In genomic region chr16:38761972-38762371, GRCm38 (mm10) we compare ENCODE assay signal across 20 mouse cellular contexts. TPM values are rescaled to one million over a fixed set of nuclear protein-coding genes. Genes with fewer than 3 reads are reported as not detected.
A peak's percentile ranks its signal among the peaks of the same experiment; 100 is the strongest.
DNase-seq lines count a peak whose midpoint lies in the region; ATAC-seq and TF ChIP-seq lines count a peak whose summit lies in the region.
"Had no signal": no experiment of that assay in that cellular context is flagged by ENCODE, and none has a peak within 500 bp of the region (broad histone marks: within the 10 kb centered on the region; RNA-seq: fewer than 3 reads in every experiment).

No protein-coding gene starts in this region.

- no peak overlapping the region for H3K4me2 ChIP-seq in lung, embryonic 15.5 days
- H3K4me2 ChIP-seq in lung, postnatal 0 days (replicated peaks; ENCODE audit: low read depth, low read length): no peak overlapping the region
- H3K4me2 ChIP-seq: embryonic facial prominence, embryonic 12.5 days; forebrain, embryonic 12.5 days; hindbrain, embryonic 12.5 days had no signal

- intact Hi-C loops in heart, adult 2 months (cut with DNase I): no loop called here

- H3K27me3 ChIP-seq in heart, adult 2 months (ENCODE audit: control insufficient read depth, insufficient read depth, low read length): no peaks in the 10 kb centered on the region
- H3K27me3 ChIP-seq in lung, embryonic 15.5 days: no peaks in the 10 kb centered on the region
- H3K27me3 ChIP-seq in lung, postnatal 0 days (replicated peaks; ENCODE audit: insufficient read depth, low read length): no peaks in the 10 kb centered on the region
- H3K27me3 ChIP-seq: CH12.LX; embryonic facial prominence, embryonic 12.5 days; forebrain, embryonic 12.5 days; hindbrain, embryonic 12.5 days had no signal

- TF ChIP-seq POLR2A in heart, adult 2 months (IDR thresholded peaks at IDR 0.05; ENCODE audit: insufficient read depth, low read depth, low read length): no peak
- TF ChIP-seq POLR2A in lung, adult 2 months (IDR thresholded peaks at IDR 0.05; ENCODE audit: borderline replicate concordance, extremely low read depth, low read depth, low read length): no peak

- no peaks in the 10 kb centered on the region for H3K9me3 ChIP-seq in lung, embryonic 15.5 days
- H3K9me3 ChIP-seq in lung, postnatal 0 days (ENCODE audit: low read length): no peaks in the 10 kb centered on the region
- H3K9me3 ChIP-seq: embryonic facial prominence, embryonic 12.5 days; forebrain, embryonic 12.5 days; hindbrain, embryonic 12.5 days had no signal

- H3K27ac ChIP-seq in heart, adult 2 months: no peak overlapping the region; the same call in 1 of the 2 replicates
- H3K27ac ChIP-seq in lung, embryonic 15.5 days: peak overlapping the region; percentile 4; the same call in 1 of the 2 replicates
- peak overlapping the region; percentile 62 for H3K27ac ChIP-seq in lung, postnatal 0 days (ENCODE audit: low read length)
- H3K27ac ChIP-seq: embryonic facial prominence, embryonic 12.5 days; forebrain, embryonic 12.5 days; hindbrain, embryonic 12.5 days; hindbrain, postnatal 0 days had no signal

- WGBS in heart, adult 2 months: 52% methylated on average over 5 of the region's 5 CpGs
- 63% methylated on average over 5 of the region's 5 CpGs for WGBS in lung, embryonic 15.5 days
- WGBS in lung, adult 2 months: 69% methylated on average over 5 of the region's 5 CpGs
- WGBS in lung, postnatal 0 days: 71% methylated on average over 5 of the region's 5 CpGs

- no peak for TF ChIP-seq CTCF in heart, adult 2 months (IDR thresholded peaks at IDR 0.05)
- TF ChIP-seq CTCF in lung, adult 2 months (IDR thresholded peaks at IDR 0.05; ENCODE audit: insufficient read depth, low read length): no peak
- TF ChIP-seq CTCF in lung, postnatal 0 days (IDR thresholded peaks at IDR 0.05): no peak

- no peak for ATAC-seq in lung, embryonic 15.5 days (ENCODE audit: borderline replicate concordance, extremely low read depth, low FRiP score, low TSS enrichment)
- peak; percentile 47 for ATAC-seq in lung, postnatal 0 days
- ATAC-seq: forebrain, embryonic 16.5 days; hindbrain, postnatal 0 days had no signal

- peak; percentile 25 to 38 for DNase-seq in heart, adult 18-20 months
- DNase-seq in heart, adult 2 months: no peak
- no peak for DNase-seq in lung, adult 2 months
- DNase-seq in lung, postnatal 0 days (ENCODE audit: low spot score): peak; percentile 63
- DNase-seq in lung, postnatal 25 days (ENCODE audit: low spot score): peak; percentile 40
- no peak for DNase-seq in MN1 (ENCODE audit: low spot score)
- DNase-seq: adrenal gland, adult 8-10 months; adrenal gland, postnatal 36 days; cerebellum, adult 2 months; cerebellum, postnatal 10 days; embryo, embryonic 11 days; gastrocnemius, postnatal 10 days; heart, postnatal 4 days had no signal

- H3K4me1 ChIP-seq in heart, adult 2 months (ENCODE audit: control insufficient read depth, insufficient read depth, low read length): peaks cover 9% of the 10 kb centered on the region
- H3K4me1 ChIP-seq in lung, embryonic 15.5 days: peaks cover 10% of the 10 kb centered on the region; the same call in 1 of the 2 replicates
- peaks cover 14% of the 10 kb centered on the region; the same call in 1 of the 2 replicates for H3K4me1 ChIP-seq in lung, adult 2 months (ENCODE audit: control insufficient read depth, insufficient read depth, low read length)
- H3K4me1 ChIP-seq in lung, postnatal 0 days (ENCODE audit: insufficient read depth, low read depth, low read length): peaks cover 16% of the 10 kb centered on the region; the same call in 1 of the 2 replicates
- H3K4me1 ChIP-seq: forebrain, embryonic 12.5 days; hindbrain, embryonic 12.5 days had no signal

- TF ChIP-seq EP300 in heart, adult 2 months (IDR thresholded peaks at IDR 0.05; ENCODE audit: insufficient read depth, low read depth, low read length): no peak
- no peak for TF ChIP-seq EP300 in lung, postnatal 0 days (IDR thresholded peaks at IDR 0.05)

- no peak overlapping the region for H3K9ac ChIP-seq in heart, adult 2 months (ENCODE audit: low read depth, low read length)
- H3K9ac ChIP-seq in lung, embryonic 15.5 days: no peak overlapping the region
- no peak overlapping the region for H3K9ac ChIP-seq in lung, postnatal 0 days (replicated peaks; ENCODE audit: low read depth)
- H3K9ac ChIP-seq: embryonic facial prominence, embryonic 12.5 days; forebrain, embryonic 12.5 days; hindbrain, embryonic 12.5 days had no signal

- H3K36me3 ChIP-seq in heart, adult 2 months (ENCODE audit: control insufficient read depth, insufficient read depth, low read length): peaks cover 12% of the 10 kb centered on the region
- peaks cover 17% of the 10 kb centered on the region; the same call in 1 of the 2 replicates for H3K36me3 ChIP-seq in lung, embryonic 15.5 days
- H3K36me3 ChIP-seq in lung, postnatal 0 days (ENCODE audit: insufficient read depth, low read length): peaks cover 18% of the 10 kb centered on the region; the same call in 1 of the 2 replicates

- no peak overlapping the region for H3K4me3 ChIP-seq in heart, adult 2 months
- H3K4me3 ChIP-seq in lung, embryonic 15.5 days: no peak overlapping the region
- no peak overlapping the region for H3K4me3 ChIP-seq in lung, adult 2 months (replicated peaks; ENCODE audit: extremely low read depth, low read depth, low read length)
- no peak overlapping the region for H3K4me3 ChIP-seq in lung, postnatal 0 days (ENCODE audit: low read depth, low read length)
- H3K4me3 ChIP-seq: embryonic facial prominence, embryonic 12.5 days; forebrain, embryonic 12.5 days; hindbrain, embryonic 12.5 days had no signal

- no peaks in the 10 kb centered on the region for H3K79me2 ChIP-seq in heart, adult 2 months (replicated peaks; ENCODE audit: control insufficient read depth, insufficient read depth, low read length)

RNA-seq across cellular contexts. Expression of gene B4galt4, which starts 19.9 kb away (rescaled TPM):
- total RNA-seq in heart, adult 18-20 months (2021): 10 to 100 TPM; 10.3 to 16.1 TPM
- 10 to 100 TPM in 1 of 2 experiments, 1 to 10 TPM in 1; 8.1 to 13.2 TPM for total RNA-seq in heart, adult 2 months (2021)
- 6.4 and 9.6 TPM in 2 replicates for polyA plus RNA-seq in heart, adult 2 months (2012; rRNA removed)
- 37.4 TPM in 2 replicates for polyA plus RNA-seq in lung, embryonic 15.5 days (2015; fragmentation: Nextera tagmentation; extraction: Ambion mirVana)
- 18.0 and 21.4 TPM in 2 replicates for polyA plus RNA-seq in lung, adult 2 months (2012; rRNA removed)
- 49.0 and 50.0 TPM in 2 replicates for polyA plus RNA-seq in lung, postnatal 0 days (2015; fragmentation: Nextera tagmentation; extraction: Ambion mirVana)
- total RNA-seq: CH12.LX had no signal

RNA-seq across cellular contexts. Expression of gene Upk1b, which starts 38.2 kb away (rescaled TPM):
- total RNA-seq in heart, adult 18-20 months (2021): 1 to 10 TPM; 2.5 to 6.2 TPM
- 1 to 10 TPM; 3.2 to 3.8 TPM for total RNA-seq in heart, adult 2 months (2021)
- polyA plus RNA-seq in heart, adult 2 months (2012; rRNA removed): 8.4 and 10.2 TPM in 2 replicates
- polyA plus RNA-seq in lung, embryonic 15.5 days (2015; fragmentation: Nextera tagmentation; extraction: Ambion mirVana): 13.7 and 15.3 TPM in 2 replicates
- 36.4 and 68.1 TPM in 2 replicates for polyA plus RNA-seq in lung, adult 2 months (2012; rRNA removed)
- polyA plus RNA-seq in lung, postnatal 0 days (2015; fragmentation: Nextera tagmentation; extraction: Ambion mirVana): 61.3 and 71.6 TPM in 2 replicates
- total RNA-seq: CH12.LX; gastrocnemius, postnatal 10 days had no signal

RNA-seq across cellular contexts. Expression of gene Arhgap31, which starts 48.9 kb away (rescaled TPM):
- total RNA-seq in heart, adult 18-20 months (2021): 10 to 100 TPM; 39.6 to 40.8 TPM
- 10 to 100 TPM; 38.2 to 41.2 TPM for total RNA-seq in heart, adult 2 months (2021)
- 14.1 and 20.1 TPM in 2 replicates for polyA plus RNA-seq in heart, adult 2 months (2012; rRNA removed)
- 16.7 and 19.9 TPM in 2 replicates for polyA plus RNA-seq in lung, embryonic 15.5 days (2015; fragmentation: Nextera tagmentation; extraction: Ambion mirVana)
- 43.9 and 46.8 TPM in 2 replicates for polyA plus RNA-seq in lung, adult 2 months (2012; rRNA removed)
- polyA plus RNA-seq in lung, postnatal 0 days (2015; fragmentation: Nextera tagmentation; extraction: Ambion mirVana): 19.2 and 23.6 TPM in 2 replicates

Comparison
In these comparisons a context has a peak if more than half of its experiments do, and no peak if none do; other contexts are left out.
1. DNase-seq: peak in heart, adult 18-20 months (2 of 2), lung, postnatal 0 days (single experiment) and lung, postnatal 25 days (single experiment); none in heart, adult 2 months (0 of 2), lung, adult 2 months (single experiment) and MN1 (single experiment).